Mouse (Mus musculus): Measurements from ENCODE around the gene Prrg2. TPM values are rescaled to one million over a fixed set of nuclear protein-coding genes. Genes with fewer than 3 reads are reported as not detected.

Prrg2 gene
- total RNA-seq, 1 experiment: 11.4 TPM

DNA sequence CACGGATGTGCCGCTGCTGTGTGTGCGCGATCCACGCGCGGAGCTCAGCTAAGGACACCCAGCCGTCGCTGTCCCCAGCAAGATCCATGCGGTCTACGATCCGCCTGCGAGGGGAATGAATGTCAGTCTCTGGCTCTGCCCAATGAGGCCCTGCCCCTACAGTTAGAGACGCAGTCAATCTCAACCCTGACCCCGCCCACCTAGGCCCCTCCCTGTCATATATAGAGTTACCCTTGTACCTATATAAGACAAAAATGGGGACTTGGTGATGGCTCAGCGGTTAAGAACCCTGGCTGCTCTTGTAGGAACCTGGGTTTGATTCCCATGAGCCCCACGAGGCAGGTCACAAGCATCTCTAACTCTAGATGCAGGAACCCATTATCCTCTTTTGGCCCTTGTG lies 26.1 kb upstream of the Prrg2 start:
- no peaks in the 10 kb centered on the region; the same call in 1 of the 2 replicates for H3K36me3 ChIP-seq (ENCODE audit: control insufficient read depth, insufficient read depth, low read length, poor library complexity, severe bottlenecking)

DNA sequence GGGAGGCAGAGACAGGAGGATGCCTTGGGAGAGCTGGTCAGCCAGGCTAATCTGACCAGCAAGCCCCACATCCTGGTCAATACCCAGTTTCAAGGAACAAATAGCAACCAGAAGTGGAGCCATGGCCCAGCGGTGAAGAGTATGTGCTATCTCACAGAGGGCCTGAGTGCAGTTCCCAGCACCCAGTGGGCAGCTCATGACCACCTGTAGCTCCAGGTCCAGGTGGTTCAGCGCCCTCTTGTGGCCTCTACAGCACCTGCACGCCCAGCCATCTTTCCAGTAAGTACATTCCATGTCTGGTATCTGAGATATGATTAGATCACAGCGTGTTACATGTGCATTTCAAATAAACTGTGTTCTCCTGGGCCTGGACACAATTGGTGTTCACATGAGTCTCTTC lies 23.6 kb upstream of the Prrg2 start:
- peaks cover 0 to 21% of the 10 kb centered on the region in 2 experiments; a peak in 2 of 4 replicates for H3K4me1 ChIP-seq (ENCODE audit: control insufficient read depth in 2 of 2, insufficient read depth in 2 of 2, low read length in 2 of 2, poor library complexity in 1 of 2)
- no peak overlapping the region for H3K27ac ChIP-seq (ENCODE audit: insufficient read depth, low read depth, low read length, poor library complexity, severe bottlenecking)
- in situ Hi-C loops (cut with MboI; ENCODE audit: low sequenced_read_pairs in 2 of 2, unreplicated experiment in 2 of 2): no loop called here
- no peak overlapping the region for H3K9ac ChIP-seq (ENCODE audit: insufficient read depth, low read depth, low read length, poor library complexity, severe bottlenecking)
- no peak for DNase-seq (ENCODE audit: low read depth, low spot score)
- H3K36me3 ChIP-seq (ENCODE audit: control insufficient read depth, insufficient read depth, low read length, poor library complexity, severe bottlenecking): peaks cover 3% of the 10 kb centered on the region; the same call in 1 of the 2 replicates
- no peaks in the 10 kb centered on the region for H3K9me3 ChIP-seq (ENCODE audit: control insufficient read depth, insufficient read depth, low read depth, low read length)
- TF ChIP-seq MAFK (IDR thresholded peaks at IDR 0.05; ENCODE audit: insufficient read depth, low read depth, low read length) (no peak), CHD2 (IDR thresholded peaks at IDR 0.05; ENCODE audit: low read depth, low read length) (no peak), ZC3H11A (IDR thresholded peaks at IDR 0.05; ENCODE audit: borderline replicate concordance, low read depth, low read length) (no peak), ZNF384 (IDR thresholded peaks at IDR 0.05; ENCODE audit: low read depth, low read length) (no peak), HCFC1 (IDR thresholded peaks at IDR 0.05; ENCODE audit: borderline replicate concordance, insufficient read depth, low read length) (no peak)
- H3K4me3 ChIP-seq (ENCODE audit: insufficient read depth in 1 of 2, low read depth in 1 of 2, low read length in 2 of 2, poor library complexity in 1 of 2, severe bottlenecking in 1 of 2): no peak overlapping the region

More for the DNA sequence above, 26.1 kb upstream of the Prrg2 start:
- no peak overlapping the region for H3K27ac ChIP-seq (ENCODE audit: insufficient read depth, low read depth, low read length, poor library complexity, severe bottlenecking)
- in situ Hi-C loops (cut with MboI; ENCODE audit: low sequenced_read_pairs in 2 of 2, unreplicated experiment in 2 of 2): no loop called here
- no peak for DNase-seq (ENCODE audit: low read depth, low spot score)
- H3K4me3 ChIP-seq (ENCODE audit: insufficient read depth in 1 of 2, low read depth in 1 of 2, low read length in 2 of 2, poor library complexity in 1 of 2, severe bottlenecking in 1 of 2): peak overlapping the region; percentile 23 to 44; a peak in 2 of 4 replicates
- TF ChIP-seq ZNF384 (IDR thresholded peaks at IDR 0.05; ENCODE audit: low read depth, low read length): no peak
- TF ChIP-seq CHD2 (IDR thresholded peaks at IDR 0.05; ENCODE audit: low read depth, low read length): no peak
- no peak for TF ChIP-seq ZC3H11A (IDR thresholded peaks at IDR 0.05; ENCODE audit: borderline replicate concordance, low read depth, low read length)
- TF ChIP-seq HCFC1 (IDR thresholded peaks at IDR 0.05; ENCODE audit: borderline replicate concordance, insufficient read depth, low read length): no peak
- TF ChIP-seq MAFK (IDR thresholded peaks at IDR 0.05; ENCODE audit: insufficient read depth, low read depth, low read length): no peak
- H3K9ac ChIP-seq (ENCODE audit: insufficient read depth, low read depth, low read length, poor library complexity, severe bottlenecking): no peak overlapping the region
- no peaks in the 10 kb centered on the region for H3K9me3 ChIP-seq (ENCODE audit: control insufficient read depth, insufficient read depth, low read depth, low read length)
- H3K4me1 ChIP-seq (ENCODE audit: control insufficient read depth in 2 of 2, insufficient read depth in 2 of 2, low read length in 2 of 2, poor library complexity in 1 of 2): peaks cover 4 to 23% of the 10 kb centered on the region in 2 experiments; a peak in 2 of 4 replicates

DNA sequence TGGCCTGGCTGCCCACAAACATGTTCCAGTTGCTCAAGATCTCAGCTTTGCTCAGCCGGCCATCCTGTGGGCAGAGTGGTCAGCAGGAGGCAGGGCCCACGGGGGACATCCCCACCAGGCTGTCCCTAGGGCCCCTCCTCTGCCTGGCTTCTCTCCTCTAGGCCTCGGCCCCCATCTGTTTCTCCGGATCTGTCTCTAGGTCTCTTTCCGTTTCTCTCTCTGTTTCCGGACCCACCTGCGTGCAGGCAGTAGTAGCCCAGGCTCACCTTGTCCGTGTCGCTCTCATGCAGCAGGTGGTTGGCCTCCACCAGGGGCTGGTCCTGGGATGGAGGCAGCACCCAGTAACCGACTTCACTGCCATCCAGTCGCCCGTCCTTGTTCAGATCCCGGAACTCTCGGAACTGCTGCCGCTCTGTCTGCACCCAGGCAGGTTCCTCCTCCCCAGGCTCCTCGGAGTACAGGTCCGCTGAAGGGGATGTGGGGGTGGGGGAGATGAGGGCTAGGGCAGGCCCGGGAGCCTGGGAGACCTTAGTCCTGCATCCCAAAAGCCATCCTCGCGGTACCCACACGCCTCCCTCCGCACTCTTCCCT lies 20.9 kb upstream of the Prrg2 start:
- Histone ChIP-seq H3K4me3 (ENCODE audit: insufficient read depth in 1 of 2, low read depth in 1 of 2, low read length in 2 of 2, poor library complexity in 1 of 2, severe bottlenecking in 1 of 2) (peak overlapping the region in 1 of 2 experiments; percentile 46; a peak in 2 of 4 replicates), H3K9me3 (ENCODE audit: control insufficient read depth, insufficient read depth, low read depth, low read length) (no peaks in the 10 kb centered on the region), H3K27ac (ENCODE audit: insufficient read depth, low read depth, low read length, poor library complexity, severe bottlenecking) (no peak overlapping the region), H3K9ac (ENCODE audit: insufficient read depth, low read depth, low read length, poor library complexity, severe bottlenecking) (peak overlapping the region; percentile 21; the same call in 1 of the 2 replicates), H3K4me1 (ENCODE audit: control insufficient read depth in 2 of 2, insufficient read depth in 2 of 2, low read length in 2 of 2, poor library complexity in 1 of 2) (peaks cover 0 to 17% of the 10 kb centered on the region in 2 experiments; a peak in 2 of 4 replicates), H3K36me3 (ENCODE audit: control insufficient read depth, insufficient read depth, low read length, poor library complexity, severe bottlenecking) (peaks cover 3% of the 10 kb centered on the region; the same call in 1 of the 2 replicates)
- no peak for DNase-seq (ENCODE audit: low read depth, low spot score)
- in situ Hi-C loops (cut with MboI; ENCODE audit: low sequenced_read_pairs in 2 of 2, unreplicated experiment in 2 of 2): no loop called here
- no peak for TF ChIP-seq HCFC1 (IDR thresholded peaks at IDR 0.05; ENCODE audit: borderline replicate concordance, insufficient read depth, low read length)
- TF ChIP-seq ZNF384 (IDR thresholded peaks at IDR 0.05; ENCODE audit: low read depth, low read length): no peak
- no peak for TF ChIP-seq MAFK (IDR thresholded peaks at IDR 0.05; ENCODE audit: insufficient read depth, low read depth, low read length)
- no peak for TF ChIP-seq ZC3H11A (IDR thresholded peaks at IDR 0.05; ENCODE audit: borderline replicate concordance, low read depth, low read length)
- no peak for TF ChIP-seq CHD2 (IDR thresholded peaks at IDR 0.05; ENCODE audit: low read depth, low read length)

DNA sequence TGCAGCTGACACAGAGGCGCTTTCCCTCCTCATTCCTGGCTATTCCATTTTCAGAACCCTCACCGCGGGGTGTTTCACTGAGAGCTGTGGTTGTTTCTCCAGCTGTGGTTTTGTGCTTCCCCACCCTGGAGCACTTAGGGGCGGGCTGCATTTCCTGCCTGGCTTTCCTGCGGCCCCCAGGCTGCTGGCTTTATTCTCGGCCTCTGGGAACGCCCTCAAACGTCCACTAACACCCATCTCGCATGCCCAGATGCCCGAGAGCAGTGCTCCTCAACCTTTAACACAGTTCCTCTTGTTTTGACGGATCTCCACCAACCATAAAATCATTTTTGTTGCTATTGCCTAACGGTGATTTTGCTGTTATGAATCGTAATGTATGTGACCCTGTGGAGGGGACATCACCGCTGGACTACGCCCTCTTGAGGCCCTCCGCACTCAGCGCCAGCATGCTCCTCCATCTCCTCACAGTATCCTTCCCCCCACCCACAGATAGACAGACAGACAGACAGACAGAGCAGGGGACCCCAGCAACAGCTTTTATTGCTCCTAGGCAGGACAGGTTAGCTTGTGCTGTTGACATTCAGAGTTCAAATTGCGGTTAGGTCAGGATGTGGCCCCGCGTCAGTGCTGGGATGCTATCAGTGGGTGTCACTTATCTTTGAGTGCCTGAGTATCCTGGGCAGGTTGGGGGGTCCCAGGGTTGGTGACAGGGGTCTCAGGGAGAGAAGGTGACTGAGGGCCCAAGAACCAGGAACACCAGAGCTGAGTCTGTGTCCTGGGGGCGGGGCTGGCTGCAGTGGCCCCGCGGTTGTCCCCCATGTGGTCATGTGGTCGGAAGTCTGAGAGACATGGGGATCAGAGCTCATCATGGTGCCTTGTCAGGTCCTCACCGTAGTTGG lies 20.2 kb upstream of the Prrg2 start:
- TF ChIP-seq ZC3H11A (IDR thresholded peaks at IDR 0.05; ENCODE audit: borderline replicate concordance, low read depth, low read length) (no peak), CHD2 (IDR thresholded peaks at IDR 0.05; ENCODE audit: low read depth, low read length) (no peak), MAFK (IDR thresholded peaks at IDR 0.05; ENCODE audit: insufficient read depth, low read depth, low read length) (no peak), HCFC1 (IDR thresholded peaks at IDR 0.05; ENCODE audit: borderline replicate concordance, insufficient read depth, low read length) (no peak), ZNF384 (IDR thresholded peaks at IDR 0.05; ENCODE audit: low read depth, low read length) (no peak)
- Histone ChIP-seq H3K4me3 (ENCODE audit: insufficient read depth in 1 of 2, low read depth in 1 of 2, low read length in 2 of 2, poor library complexity in 1 of 2, severe bottlenecking in 1 of 2) (peak overlapping the region in 1 of 2 experiments; percentile 46; a peak in 2 of 4 replicates), H3K36me3 (ENCODE audit: control insufficient read depth, insufficient read depth, low read length, poor library complexity, severe bottlenecking) (peaks cover 5% of the 10 kb centered on the region; the same call in 1 of the 2 replicates), H3K4me1 (ENCODE audit: control insufficient read depth in 2 of 2, insufficient read depth in 2 of 2, low read length in 2 of 2, poor library complexity in 1 of 2) (peaks cover 0 to 16% of the 10 kb centered on the region in 2 experiments; a peak in 2 of 4 replicates), H3K27ac (ENCODE audit: insufficient read depth, low read depth, low read length, poor library complexity, severe bottlenecking) (peak overlapping the region; percentile 33; the same call in 1 of the 2 replicates), H3K9ac (ENCODE audit: insufficient read depth, low read depth, low read length, poor library complexity, severe bottlenecking) (0 out of 2 replicates have a peak overlapping the region, but pooled peaks have one; percentile 21), H3K9me3 (ENCODE audit: control insufficient read depth, insufficient read depth, low read depth, low read length) (no peaks in the 10 kb centered on the region)
- in situ Hi-C loops (cut with MboI; ENCODE audit: low sequenced_read_pairs in 2 of 2, unreplicated experiment in 2 of 2): no loop called here
- no peak for DNase-seq (ENCODE audit: low read depth, low spot score)
